Comparison of ENCODE assay signal across 8 mouse cellular contexts in the genomic region with DNA sequence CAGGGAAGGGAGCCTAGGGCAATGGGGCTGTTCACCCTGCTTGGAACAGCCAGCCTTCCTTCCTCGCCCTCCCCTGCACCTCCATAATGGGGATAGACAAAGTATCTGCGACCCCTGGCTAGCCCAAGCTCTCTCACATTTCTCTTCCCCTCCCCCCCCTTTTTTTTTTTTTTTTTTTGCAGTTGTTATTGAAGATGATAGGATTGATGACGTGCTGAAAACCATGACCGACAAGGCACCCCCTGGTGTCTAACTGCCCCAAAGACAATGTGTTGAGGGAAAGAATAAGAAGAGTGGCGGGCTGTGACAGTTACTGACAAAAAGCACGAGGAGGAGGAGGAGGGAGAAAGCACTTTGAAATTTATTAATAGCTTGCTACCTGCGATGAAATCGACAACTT. TPM values are rescaled to one million over a fixed set of nuclear protein-coding genes. Genes with fewer than 3 reads are reported as not detected.
DNase-seq lines count a peak whose midpoint lies in the region; ATAC-seq and TF ChIP-seq lines count a peak whose summit lies in the region.

No protein-coding gene starts in this region.

- ATAC-seq in embryonic facial prominence, embryonic 13.5 days (ENCODE audit: insufficient number of reproducible peaks, insufficient read depth, low FRiP score, low TSS enrichment, low read depth), result no peak
- ATAC-seq in intestine, embryonic 16.5 days, result no peak

- H3K9ac ChIP-seq in liver, adult 2 months (ENCODE audit: low read depth, low read length), result peak overlapping the region; percentile 100
- H3K9ac ChIP-seq in embryonic facial prominence, embryonic 13.5 days, result peak overlapping the region; percentile 79
- peak overlapping the region; percentile 96 for H3K9ac ChIP-seq in intestine, embryonic 16.5 days (ENCODE audit: low read depth, low read length)

- peak overlapping the region; percentile 99 for H3K4me3 ChIP-seq in liver, adult 2 months (ENCODE audit: insufficient read depth, low read depth, low read length)
- peak overlapping the region; percentile 57 for H3K4me3 ChIP-seq in embryonic facial prominence, embryonic 13.5 days
- peak overlapping the region; percentile 89 for H3K4me3 ChIP-seq in intestine, embryonic 16.5 days (ENCODE audit: low read length)
- H3K4me3 ChIP-seq in olfactory bulb, adult 2 months (ENCODE audit: insufficient read depth, low read depth, low read length), result peak overlapping the region; percentile 99

- 6% methylated on average over 8 of the region's 8 CpGs for WGBS in liver, adult 2 months
- whole genome bisulfite sequencing in embryonic facial prominence, embryonic 13.5 days, result 6% methylated on average over 8 of the region's 8 CpGs
- 19% methylated on average over 8 of the region's 8 CpGs for WGBS in intestine, embryonic 16.5 days
- WGBS in olfactory bulb, adult 2 months, result 27% methylated on average over 8 of the region's 8 CpGs

- TF ChIP-seq POLR2A in liver, adult 2 months (IDR thresholded peaks at IDR 0.05; ENCODE audit: extremely low read depth, insufficient read depth, low read length), result no peak
- TF ChIP-seq POLR2A in olfactory bulb, adult 2 months (IDR thresholded peaks at IDR 0.05; ENCODE audit: insufficient read depth, low read depth, low read length), result no peak

- DNase-seq in liver, adult 2 months (ENCODE audit: extremely low read depth, low read depth, low spot score), result peak; percentile 28
- DNase-seq in liver, result no peak
- DNase-seq in adrenal gland, postnatal 25 days, result no peak
- no peak for DNase-seq in adrenal gland, postnatal 36 days
- DNase-seq in layer of hippocampus, adult 8-10 months (ENCODE audit: low spot score in 2 of 2), result no peak

- H3K27me3 ChIP-seq in liver, adult 2 months (ENCODE audit: control insufficient read depth, insufficient read depth, low read length), result no peaks in the 10 kb centered on the region
- H3K27me3 ChIP-seq in embryonic facial prominence, embryonic 13.5 days, result peaks cover 63% of the 10 kb centered on the region
- no peaks in the 10 kb centered on the region for H3K27me3 ChIP-seq in intestine, embryonic 16.5 days (replicated peaks; ENCODE audit: control insufficient read depth, insufficient read depth, low read length)

- peaks cover 10% of the 10 kb centered on the region; the same call in 1 of the 2 replicates for H3K79me2 ChIP-seq in liver, adult 2 months (ENCODE audit: control insufficient read depth, insufficient read depth, low read length)

- TF ChIP-seq CTCF in liver, adult 2 months (IDR thresholded peaks at IDR 0.05; ENCODE audit: low read depth, low read length), result no peak
- no peak for TF ChIP-seq CTCF in olfactory bulb, adult 2 months (IDR thresholded peaks at IDR 0.05; ENCODE audit: insufficient read depth, low read depth, low read length)

- H3K27ac ChIP-seq in liver, adult 2 months (replicated peaks; ENCODE audit: insufficient read depth, low read depth, low read length), result peak overlapping the region; percentile 87
- H3K27ac ChIP-seq in embryonic facial prominence, embryonic 13.5 days, result no peak overlapping the region
- no peak overlapping the region for H3K27ac ChIP-seq in intestine, embryonic 16.5 days (ENCODE audit: low read length)
- peak overlapping the region; percentile 98 for H3K27ac ChIP-seq in olfactory bulb, adult 2 months (ENCODE audit: insufficient read depth, low read depth, low read length)

- H3K4me2 ChIP-seq in embryonic facial prominence, embryonic 13.5 days, result peak overlapping the region; percentile 90
- peak overlapping the region; percentile 75 for H3K4me2 ChIP-seq in intestine, embryonic 16.5 days (ENCODE audit: low read depth, low read length)

- no peaks in the 10 kb centered on the region for H3K9me3 ChIP-seq in embryonic facial prominence, embryonic 13.5 days
- H3K9me3 ChIP-seq in intestine, embryonic 16.5 days (ENCODE audit: control insufficient read depth, low read length), result no peaks in the 10 kb centered on the region

- H3K36me3 ChIP-seq in liver, adult 2 months (ENCODE audit: control insufficient read depth, insufficient read depth, low read length), result no peaks in the 10 kb centered on the region
- no peaks in the 10 kb centered on the region for H3K36me3 ChIP-seq in embryonic facial prominence, embryonic 13.5 days
- H3K36me3 ChIP-seq in intestine, embryonic 16.5 days (ENCODE audit: control insufficient read depth, insufficient read depth, low read length), result no peaks in the 10 kb centered on the region

- peaks cover 28% of the 10 kb centered on the region for H3K4me1 ChIP-seq in liver, adult 2 months (ENCODE audit: control insufficient read depth, insufficient read depth, low read length)
- H3K4me1 ChIP-seq in embryonic facial prominence, embryonic 13.5 days, result peaks cover 24% of the 10 kb centered on the region
- H3K4me1 ChIP-seq in intestine, embryonic 16.5 days (ENCODE audit: control insufficient read depth, insufficient read depth, low read length), result peaks cover 33% of the 10 kb centered on the region
- H3K4me1 ChIP-seq in olfactory bulb, adult 2 months (ENCODE audit: control insufficient read depth, insufficient read depth, low read length), result peaks cover 32% of the 10 kb centered on the region

RNA-seq across cellular contexts. Expression of a gene that starts 2.4 kb away (rescaled TPM):
- total RNA-seq in liver, adult 2 months (2014; rRNA removed), result 15.4 and 18.6 TPM in 2 replicates
- polyA plus RNA-seq in liver, adult 2 months (2012; rRNA removed), result 40.4 and 52.5 TPM in 2 replicates
- 2.4 and 2.5 TPM in 2 replicates for polyA plus RNA-seq in embryonic facial prominence, embryonic 13.5 days (2015; fragmentation: Nextera tagmentation; extraction: Ambion mirVana)
- polyA plus RNA-seq in intestine, embryonic 16.5 days (2015; fragmentation: Nextera tagmentation; extraction: Ambion mirVana), result 3.5 and 3.6 TPM in 2 replicates
- polyA plus RNA-seq in olfactory bulb, adult 2 months (2012; ENCODE audit: insufficient read depth, insufficient read length, low replicate concordance, missing spikeins), result 114 and 206 TPM in 2 replicates
- 24.8 and 26.3 TPM in 2 replicates for total RNA-seq in adrenal gland, postnatal 25 days (2021)
- 10 to 100 TPM; 25.2 to 25.7 TPM for total RNA-seq in adrenal gland, postnatal 36 days (2021)
- total RNA-seq in layer of hippocampus, adult 8-10 months (2022), result 100 to 1,000 TPM; 317 to 356 (median 337) TPM

RNA-seq across cellular contexts. Expression of a gene that starts 22.1 kb away (rescaled TPM):
- total RNA-seq in liver, adult 2 months (2014; rRNA removed), result 17.4 and 18.6 TPM in 2 replicates
- polyA plus RNA-seq in liver, adult 2 months (2012; rRNA removed), result 25.0 and 28.9 TPM in 2 replicates
- 15.3 and 19.1 TPM in 2 replicates for polyA plus RNA-seq in embryonic facial prominence, embryonic 13.5 days (2015; fragmentation: Nextera tagmentation; extraction: Ambion mirVana)
- polyA plus RNA-seq in intestine, embryonic 16.5 days (2015; fragmentation: Nextera tagmentation; extraction: Ambion mirVana), result 32.7 and 35.3 TPM in 2 replicates
- not detected in 2 replicates for polyA plus RNA-seq in olfactory bulb, adult 2 months (2012; ENCODE audit: insufficient read depth, insufficient read length, low replicate concordance, missing spikeins)
- total RNA-seq in adrenal gland, postnatal 25 days (2021), result 26.7 and 50.4 TPM in 2 replicates
- 10 to 100 TPM; 51.7 to 55.3 TPM for total RNA-seq in adrenal gland, postnatal 36 days (2021)
- 10 to 100 TPM; 51.3 to 62.9 (median 55.8) TPM for total RNA-seq in layer of hippocampus, adult 8-10 months (2022)

Comparison
In these comparisons a context has a peak if more than half of its experiments do, and no peak if none do; other contexts are left out.
1. H3K27ac ChIP-seq: peak in liver, adult 2 months (single experiment) and olfactory bulb, adult 2 months (single experiment); none in embryonic facial prominence, embryonic 13.5 days (single experiment) and intestine, embryonic 16.5 days (single experiment).
2. RNA of a gene that starts 2.4 kb away (total RNA-seq): 317 to 356 TPM in layer of hippocampus, adult 8-10 months; 24.8 to 26.3 TPM in adrenal gland, postnatal 25 days, 25.2 to 25.7 TPM in adrenal gland, postnatal 36 days and 15.4 to 18.6 TPM in liver, adult 2 months; every median in the first group is over 10 times any median in the second.
3. Peak in every context shown above with its lines, with median percentiles within 50 percentile points of each other: H3K4me3 ChIP-seq and H3K9ac ChIP-seq.